Mouse (Mus musculus) liver, adult 2 months (tissue): ENCODE measurements around the gene Arhgap32.

Source experiments
- CTCF ChIP-seq: fragments of 200-500 bp; IDR thresholded peaks from 2 replicates; pipeline ENCODE4 v1.5.1; 2011; ENCODE audit warnings: low read depth, low read length, control low read depth
- POLR2A ChIP-seq: fragments of 200-500 bp; IDR thresholded peaks from 2 replicates; pipeline ENCODE4 v1.6.1; 2011; ENCODE audit warnings: low read length, control low read depth; ENCODE audit not compliant: insufficient read depth; ENCODE audit errors: extremely low read depth

GRCm38 (mm10) chr9:32302501-32303150 lies 186.7 kb downstream of the Arhgap32 start:
- TF ChIP-seq CTCF (no peak), POLR2A (no peak)
